Mouse (Mus musculus) lung, postnatal 10 days (tissue): ENCODE measurements around the gene Kif5c.

Experiments used
- DNase-seq: peaks from one replicate; pipeline ENCODE4 v3.0.0; 2021

Gene Kif5c

GRCm38 (mm10) chr2:49727199-49727598 lies 108.1 kb downstream of the Kif5c start:
- DNase-seq, result peak; percentile 82

- peak; percentile 50 for DNase-seq
Observed at GRCm38 (mm10) chr2:49727686-49728085, 108.6 kb downstream of the Kif5c start.

GRCm38 (mm10) chr2:49728896-49729610 lies 110.0 kb downstream of the Kif5c start:
- DNase-seq, result no peak

DNA sequence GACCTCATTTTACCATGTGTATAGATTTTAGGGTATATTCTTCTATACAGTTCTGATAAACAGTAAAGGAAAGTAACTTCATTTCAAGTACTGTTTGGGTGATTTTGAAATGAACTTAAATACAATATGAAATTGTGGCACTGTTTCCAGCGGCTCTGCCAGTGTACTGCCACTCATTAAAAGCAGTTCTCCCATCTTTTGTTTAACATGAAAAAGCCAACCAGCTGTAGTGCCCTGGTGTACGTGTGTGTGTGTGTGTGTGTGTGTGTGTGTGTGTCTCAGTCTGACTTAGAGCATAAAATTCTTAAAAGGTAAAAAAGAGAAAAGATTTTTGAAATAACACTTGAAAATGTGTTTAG lies 110.5 kb downstream of the Kif5c start:
- no peak for DNase-seq

DNA sequence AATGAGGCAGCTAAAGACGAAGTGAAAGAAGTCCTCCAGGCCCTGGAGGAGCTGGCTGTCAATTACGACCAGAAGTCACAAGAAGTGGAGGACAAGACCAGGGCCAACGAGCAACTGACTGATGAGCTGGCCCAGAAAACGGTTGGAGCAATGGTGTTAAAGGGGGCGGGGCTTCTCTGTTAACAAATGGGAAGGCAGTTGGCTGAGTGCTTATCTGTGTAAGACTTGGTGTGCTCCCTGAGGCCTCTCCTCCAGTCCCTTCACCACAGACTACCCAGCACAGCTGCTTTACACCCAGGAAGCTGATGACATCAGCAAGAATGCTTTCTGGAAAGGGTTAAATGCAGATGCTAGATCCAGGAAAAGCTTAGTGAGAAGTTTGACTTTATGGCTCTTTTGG lies 111.1 kb downstream of the Kif5c start:
- no peak for DNase-seq

DNA sequence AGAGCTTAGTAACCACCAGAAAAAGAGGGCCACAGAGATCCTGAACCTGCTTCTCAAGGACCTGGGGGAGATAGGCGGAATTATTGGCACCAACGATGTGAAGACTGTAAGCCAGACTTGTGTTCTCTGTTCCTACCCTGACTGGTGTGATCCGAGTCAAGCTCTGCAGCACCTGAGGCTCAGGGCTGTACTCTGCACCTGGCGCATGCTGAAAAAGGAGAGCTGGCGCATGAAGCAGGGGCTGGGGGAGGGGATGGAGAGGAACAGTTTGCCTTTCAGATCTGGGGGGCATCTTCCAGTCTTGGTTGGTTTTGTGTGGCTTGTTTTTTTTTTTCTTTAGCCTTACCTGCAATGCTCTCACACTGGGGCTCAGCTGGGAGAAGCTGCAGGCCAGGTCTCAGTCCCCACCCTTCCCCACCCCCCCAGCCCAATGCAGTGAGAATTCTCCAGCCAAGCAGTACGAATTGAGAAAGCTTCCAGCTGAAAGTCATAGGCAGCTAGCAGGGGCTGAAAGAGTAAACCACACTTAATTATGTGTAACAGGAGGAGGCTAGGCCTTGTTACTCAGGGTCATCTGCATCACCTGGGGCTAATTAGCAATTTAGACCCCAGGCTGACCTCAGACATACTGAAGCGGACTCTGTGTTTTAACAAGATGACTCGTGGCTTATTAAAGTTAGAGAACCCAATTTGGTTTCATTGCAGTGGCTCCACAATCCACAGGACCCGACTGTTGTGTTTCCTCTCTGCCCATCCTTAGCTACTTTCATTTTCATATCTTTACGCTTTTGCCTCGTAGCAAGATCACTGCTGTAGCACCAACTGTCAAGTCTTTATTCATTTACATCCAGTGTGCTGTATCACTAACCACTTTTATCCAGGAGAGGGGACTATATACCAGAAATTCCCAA lies 113.9 kb downstream of the Kif5c start:
- DNase-seq, result no peak

DNA sequence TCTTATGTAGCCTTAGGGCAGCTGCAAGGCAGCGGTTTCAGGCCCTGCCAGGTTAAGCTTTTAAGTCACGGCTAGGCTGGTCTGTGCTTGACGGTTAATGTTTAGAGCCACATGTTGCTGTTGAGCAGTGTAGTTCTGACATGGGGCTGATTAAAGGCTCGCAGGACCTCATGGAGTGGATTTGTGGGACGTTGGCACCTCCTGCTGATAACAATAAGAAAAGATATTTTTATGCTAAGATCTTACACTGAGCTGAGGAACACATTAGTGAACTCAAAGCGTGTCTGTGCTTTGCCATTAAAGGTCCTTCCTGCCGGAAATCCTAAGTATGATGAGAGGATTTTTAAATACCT lies 114.5 kb downstream of the Kif5c start:
- DNase-seq, result no peak

- peak; percentile 87 for DNase-seq
Observed at GRCm38 (mm10) chr2:49734013-49734780, 115.1 kb downstream of the Kif5c start.

DNA sequence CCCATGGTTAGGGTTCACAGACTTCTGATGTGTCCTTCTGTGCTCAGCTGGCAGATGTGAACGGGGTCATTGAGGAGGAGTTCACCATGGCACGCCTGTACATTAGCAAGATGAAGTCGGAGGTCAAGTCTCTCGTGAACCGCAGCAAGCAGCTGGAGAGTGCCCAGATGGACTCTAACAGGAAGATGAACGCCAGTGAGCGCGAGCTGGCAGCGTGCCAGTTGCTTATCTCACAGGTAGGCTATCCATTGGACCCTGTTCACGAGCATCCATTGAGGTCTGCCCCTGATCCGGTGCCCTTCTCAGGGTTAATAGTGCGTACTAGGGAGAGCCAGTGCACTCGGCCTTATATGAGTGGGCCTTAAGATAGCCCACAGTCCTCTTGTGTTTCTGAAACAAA lies 116.3 kb downstream of the Kif5c start:
- DNase-seq, result no peak

DNA sequence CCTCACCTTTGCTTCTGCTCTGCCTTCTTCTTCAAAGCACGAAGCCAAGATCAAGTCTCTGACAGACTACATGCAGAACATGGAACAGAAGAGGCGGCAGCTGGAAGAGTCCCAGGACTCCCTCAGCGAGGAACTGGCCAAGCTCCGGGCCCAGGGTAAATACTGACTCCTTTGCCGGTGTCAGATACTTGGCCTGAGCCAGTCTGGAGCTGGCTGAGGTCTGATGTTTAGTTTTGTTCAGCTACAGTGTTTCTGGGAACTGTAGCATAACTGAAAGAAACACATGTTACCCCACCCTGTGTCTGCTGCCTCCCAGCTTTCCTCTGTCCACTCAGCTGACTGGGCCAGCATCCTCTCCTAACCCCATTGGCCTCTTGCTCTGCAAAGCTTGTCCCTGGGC lies 119.9 kb downstream of the Kif5c start:
- peak; percentile 75 for DNase-seq

GRCm38 (mm10) chr2:49741026-49741425 lies 121.9 kb downstream of the Kif5c start:
- DNase-seq, result no peak

- no peak for DNase-seq
Observed at GRCm38 (mm10) chr2:49741895-49742734, 123.0 kb downstream of the Kif5c start.

DNA sequence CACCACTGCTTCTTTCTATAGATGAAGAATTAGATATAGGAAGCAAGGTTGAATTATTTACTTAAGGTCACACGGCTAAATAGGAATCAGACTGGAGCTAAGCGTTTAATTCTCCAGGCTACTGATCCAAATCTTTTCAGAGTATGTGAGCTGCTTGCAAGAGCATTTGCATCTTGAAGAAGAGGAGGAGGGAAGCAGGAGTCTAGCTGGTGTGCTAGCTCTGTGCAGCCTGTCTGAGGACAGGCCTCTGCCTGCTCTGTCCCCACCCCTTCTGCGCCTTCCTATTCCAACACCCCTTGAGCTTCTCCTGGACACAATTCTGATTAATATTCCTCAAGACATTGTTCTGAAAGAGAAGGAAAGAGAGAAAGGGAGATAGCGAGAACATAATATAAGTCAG lies 123.8 kb downstream of the Kif5c start:
- no peak for DNase-seq

GRCm38 (mm10) chr2:49743775-49744174 lies 124.7 kb downstream of the Kif5c start:
- DNase-seq, result no peak

- DNase-seq, result no peak
Observed at GRCm38 (mm10) chr2:49744251-49745093, 125.4 kb downstream of the Kif5c start.

GRCm38 (mm10) chr2:49745094-49745781 lies 126.1 kb downstream of the Kif5c start:
- DNase-seq, result no peak

DNA sequence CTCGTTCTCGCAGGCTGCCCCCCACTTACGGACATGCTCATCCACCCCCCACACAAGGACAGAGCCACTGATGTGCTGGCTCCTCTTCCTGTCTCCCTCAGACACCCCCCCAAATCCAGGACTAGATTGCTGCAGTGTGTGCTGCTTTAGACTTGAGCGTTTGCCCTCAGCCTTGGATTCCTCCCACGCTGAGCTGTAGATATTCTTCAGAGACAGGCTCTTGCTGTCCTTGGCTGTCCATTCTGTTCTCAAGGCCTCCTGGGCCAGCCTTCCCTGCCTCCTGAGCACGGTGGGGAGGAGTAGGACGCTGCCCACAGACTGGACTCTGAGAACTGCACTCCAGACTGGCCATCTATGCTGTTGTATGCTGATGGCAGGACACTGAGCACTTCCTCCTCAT lies 127.8 kb downstream of the Kif5c start:
- DNase-seq, result no peak

GRCm38 (mm10) chr2:49747670-49748069 lies 128.6 kb downstream of the Kif5c start:
- DNase-seq, result no peak

GRCm38 (mm10) chr2:49748628-49749342 lies 129.7 kb downstream of the Kif5c start:
- DNase-seq, result peak; percentile 51
